Mouse (Mus musculus): ENCODE data around the gene Hgd.

GRCm38 (mm10) chr16:37649068-37649467 lies 69.1 kb downstream of the Hgd start:
- TF ChIP-seq POLR2A (IDR thresholded peaks at IDR 0.05; ENCODE audit: insufficient read length, low read depth), result no peak
- no peak for TF ChIP-seq TCF3 (IDR thresholded peaks at IDR 0.05; ENCODE audit: insufficient read length, low read depth)
- TF ChIP-seq USF1 (IDR thresholded peaks at IDR 0.05; ENCODE audit: low read depth), result no peak
- TF ChIP-seq TCF12 (IDR thresholded peaks at IDR 0.05; ENCODE audit: insufficient read depth, poor library complexity, severe bottlenecking), result no peak
- TF ChIP-seq MYOD1 (IDR thresholded peaks at IDR 0.05; ENCODE audit: control insufficient read depth in 1 of 3, insufficient read length in 2 of 3, low read depth in 2 of 3), result no peak
- no peak for TF ChIP-seq E2F4 (IDR thresholded peaks at IDR 0.05; ENCODE audit: insufficient read depth)
- no peak for TF ChIP-seq POLR2AphosphoS2 (IDR thresholded peaks at IDR 0.05; ENCODE audit: insufficient read length, low read depth)
- TF ChIP-seq MAX (IDR thresholded peaks at IDR 0.05; ENCODE audit: low read depth), result no peak
- no peak for TF ChIP-seq CEBPB (IDR thresholded peaks at IDR 0.05; ENCODE audit: insufficient read depth, poor library complexity, severe bottlenecking)
- TF ChIP-seq SRF (IDR thresholded peaks at IDR 0.05; ENCODE audit: control insufficient read depth, insufficient read length, low read depth), result no peak
- no peak for TF ChIP-seq MYOG (IDR thresholded peaks at IDR 0.05; ENCODE audit: control insufficient read depth in 1 of 3, insufficient read depth in 1 of 3, insufficient read length in 2 of 3, low read depth in 2 of 3)

Data from myocyte (in vitro differentiated cells).